Mouse (Mus musculus): ENCODE results near the gene Fau.
"Not testable (repeated sequence)": the region's sequence is repeated elsewhere in the genome, so short reads cannot be mapped to it uniquely, and the experiment has no call there.

The Fau gene

DNA sequence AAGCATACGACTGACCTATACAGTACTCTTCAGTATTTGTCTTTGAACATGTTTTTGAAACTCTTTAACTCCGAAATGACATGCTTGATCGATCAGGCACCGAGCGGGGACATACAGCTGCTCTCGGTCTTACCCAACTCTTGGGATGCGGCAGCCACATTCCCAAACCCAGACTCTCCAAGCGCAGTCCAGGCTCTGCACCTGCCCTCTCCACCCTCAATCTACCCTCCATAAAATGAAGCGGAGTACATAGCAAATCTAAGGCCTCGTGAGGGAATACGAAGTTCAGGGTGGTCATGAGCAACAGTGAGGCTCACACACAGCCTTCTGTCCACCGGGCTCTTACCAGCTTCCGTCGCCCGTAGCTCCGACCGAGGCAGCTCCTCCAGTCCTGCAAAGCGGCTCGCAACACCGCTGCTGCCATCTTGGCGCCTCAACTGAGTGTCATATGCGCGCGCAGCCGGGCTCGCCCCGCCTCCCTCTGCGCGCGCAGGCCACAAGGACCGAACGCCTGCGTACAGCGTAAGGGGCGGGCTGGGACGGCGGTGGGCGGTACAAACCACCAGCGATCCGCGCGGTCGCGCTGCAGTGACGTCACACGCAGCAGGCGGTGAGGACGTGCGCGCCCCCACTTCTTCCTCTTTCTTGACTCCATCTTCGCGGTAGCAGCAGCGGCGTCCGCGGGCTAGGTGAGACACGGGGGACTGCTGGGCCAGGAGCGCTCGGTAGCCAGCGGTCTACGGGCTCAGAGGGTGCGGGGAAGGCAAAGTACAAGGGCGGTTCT, at the start of gene Fau, which contains the start of gene Mrpl49:
Gene Fau, plus strand, starts transcription at position 532 of the 784 bp plus-strand sequence.
Gene Mrpl49, minus strand, starts transcription at position 473 of the 784 bp plus-strand sequence.
- DNase-seq (ENCODE audit: low read depth, low spot score): peak; percentile 97

DNA sequence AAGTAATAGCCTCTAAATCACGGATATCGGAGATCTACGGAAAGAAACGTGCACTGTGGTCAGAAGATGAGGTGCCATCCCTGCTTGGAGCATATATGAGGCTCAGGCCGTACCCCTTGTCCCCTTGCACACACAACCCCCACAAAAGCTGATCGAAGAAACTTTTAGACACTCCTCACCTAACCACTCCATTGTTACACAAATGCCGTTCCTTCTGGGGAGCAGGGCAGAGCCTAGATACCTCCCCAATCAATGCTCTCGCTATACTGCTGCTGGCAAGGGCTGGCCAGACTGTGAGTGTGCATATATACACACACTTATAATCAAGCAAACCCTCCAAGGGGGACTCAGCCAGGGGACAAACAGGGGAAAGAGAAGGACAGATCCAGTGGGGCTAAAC, 48.5 kb upstream of the Fau start:
- no peak for DNase-seq (ENCODE audit: low read depth, low spot score)

DNA sequence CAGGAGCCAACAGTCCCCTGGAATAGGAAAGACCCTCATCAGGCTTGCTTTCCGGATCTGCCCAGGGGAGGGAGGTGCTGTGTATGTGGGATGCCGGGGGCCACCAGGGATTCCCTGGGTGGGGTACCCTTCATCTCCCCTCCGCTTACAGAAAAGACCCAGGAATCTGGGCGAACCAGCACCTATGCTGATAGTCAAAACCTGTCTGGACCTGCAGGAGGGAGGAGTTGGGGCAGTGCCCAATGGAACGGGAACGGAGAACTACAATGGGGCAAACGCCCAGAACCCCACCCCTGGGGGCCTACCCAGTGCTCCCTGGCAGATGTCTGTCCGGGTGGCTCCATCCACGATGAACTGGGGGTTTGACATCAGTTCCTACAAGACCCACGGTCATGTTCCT, 44.0 kb upstream of the Fau start:
- DNase-seq (ENCODE audit: low read depth, low spot score): no peak

DNA sequence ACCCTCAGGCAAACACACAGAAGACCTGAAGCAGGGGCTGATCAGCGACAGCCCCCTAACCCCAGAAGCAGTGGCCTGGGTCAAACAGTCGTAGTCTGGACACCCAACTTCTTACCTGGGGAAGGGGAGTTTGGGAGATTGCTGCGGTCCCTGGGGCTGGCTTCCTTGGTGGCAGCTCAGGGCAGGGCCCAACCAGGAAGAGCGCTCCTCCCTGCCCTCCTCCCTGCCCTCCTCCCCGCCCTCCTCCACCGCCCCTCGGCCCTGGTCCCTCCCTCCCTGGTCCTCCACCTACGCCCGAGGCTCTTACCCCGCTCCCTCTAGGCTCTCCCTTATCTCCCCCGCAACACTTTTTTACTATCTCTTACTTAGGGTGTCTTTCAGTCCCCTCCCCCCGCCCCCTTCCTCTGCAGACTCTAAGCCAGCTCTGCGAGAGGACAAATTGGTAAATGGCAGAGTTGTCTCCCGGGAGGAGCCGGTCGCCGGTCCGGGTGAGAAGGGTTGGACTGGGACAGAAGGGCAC, 42.6 kb upstream of the Fau start:
- no peak for DNase-seq (ENCODE audit: low read depth, low spot score)

DNA sequence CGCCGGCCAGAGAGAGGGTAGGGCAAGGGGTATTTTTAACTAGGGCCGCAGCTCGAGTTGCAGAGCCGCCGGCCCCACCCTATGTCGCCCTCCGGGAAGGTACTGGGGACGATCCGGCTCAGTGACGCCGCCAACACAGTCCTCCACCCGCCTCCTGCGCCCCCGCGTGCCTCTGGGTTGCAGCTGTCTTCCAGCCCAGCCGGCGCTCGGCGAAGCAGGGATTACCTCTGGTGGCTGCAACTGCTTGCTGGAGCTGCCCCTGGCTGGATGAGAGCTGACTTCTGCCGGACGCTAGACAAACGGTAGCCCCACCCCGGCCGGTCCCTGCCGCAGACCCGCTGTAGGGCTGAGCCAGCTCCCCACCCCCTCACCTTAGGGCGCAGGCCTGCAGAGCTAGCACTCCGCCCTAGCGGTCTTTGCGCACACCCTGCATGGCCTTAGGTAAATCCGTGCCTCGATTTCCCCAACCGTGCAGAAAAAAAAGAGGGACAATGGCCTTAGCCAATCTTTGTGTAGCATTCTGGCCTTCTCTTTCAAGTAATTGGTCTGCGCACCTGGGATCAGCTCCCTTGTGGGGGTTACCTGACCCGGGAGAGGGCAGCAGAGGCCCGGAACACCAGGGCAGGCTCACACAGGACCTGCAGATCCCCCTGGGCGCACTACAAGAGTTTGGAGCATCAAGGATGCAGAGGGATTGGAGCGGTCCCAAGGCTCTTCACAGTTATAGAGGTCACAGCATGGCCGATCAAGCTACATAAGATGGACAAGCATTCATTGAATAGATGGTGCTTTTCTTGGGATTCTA, 41.9 kb upstream of the Fau start, which contains the start of gene Capn1:
Gene Capn1, minus strand, starts transcription at position 387 of the 805 bp plus-strand sequence.
- DNase-seq (ENCODE audit: low read depth, low spot score): no peak

DNA sequence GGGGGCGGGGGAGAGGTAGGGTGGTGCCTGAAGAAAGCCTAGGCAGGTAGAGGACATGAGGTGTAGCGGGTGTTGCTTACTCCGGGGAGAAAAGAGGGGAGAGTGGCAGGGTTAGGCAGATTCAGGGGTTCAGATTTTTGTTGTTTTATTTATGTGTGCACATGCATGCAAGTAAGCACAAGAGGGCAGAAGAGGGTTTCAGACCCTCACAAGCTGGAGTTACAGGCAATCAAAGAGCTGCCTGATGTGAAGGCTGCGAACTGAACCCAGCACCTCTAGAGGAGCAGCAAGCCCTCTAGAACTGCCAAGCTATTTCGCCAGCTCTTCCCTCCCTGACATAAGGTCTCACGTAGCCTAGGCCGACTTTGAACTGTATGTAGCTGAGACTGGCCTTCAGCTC, 41.1 kb upstream of the Fau start:
- no peak for DNase-seq (ENCODE audit: low read depth, low spot score)

DNA sequence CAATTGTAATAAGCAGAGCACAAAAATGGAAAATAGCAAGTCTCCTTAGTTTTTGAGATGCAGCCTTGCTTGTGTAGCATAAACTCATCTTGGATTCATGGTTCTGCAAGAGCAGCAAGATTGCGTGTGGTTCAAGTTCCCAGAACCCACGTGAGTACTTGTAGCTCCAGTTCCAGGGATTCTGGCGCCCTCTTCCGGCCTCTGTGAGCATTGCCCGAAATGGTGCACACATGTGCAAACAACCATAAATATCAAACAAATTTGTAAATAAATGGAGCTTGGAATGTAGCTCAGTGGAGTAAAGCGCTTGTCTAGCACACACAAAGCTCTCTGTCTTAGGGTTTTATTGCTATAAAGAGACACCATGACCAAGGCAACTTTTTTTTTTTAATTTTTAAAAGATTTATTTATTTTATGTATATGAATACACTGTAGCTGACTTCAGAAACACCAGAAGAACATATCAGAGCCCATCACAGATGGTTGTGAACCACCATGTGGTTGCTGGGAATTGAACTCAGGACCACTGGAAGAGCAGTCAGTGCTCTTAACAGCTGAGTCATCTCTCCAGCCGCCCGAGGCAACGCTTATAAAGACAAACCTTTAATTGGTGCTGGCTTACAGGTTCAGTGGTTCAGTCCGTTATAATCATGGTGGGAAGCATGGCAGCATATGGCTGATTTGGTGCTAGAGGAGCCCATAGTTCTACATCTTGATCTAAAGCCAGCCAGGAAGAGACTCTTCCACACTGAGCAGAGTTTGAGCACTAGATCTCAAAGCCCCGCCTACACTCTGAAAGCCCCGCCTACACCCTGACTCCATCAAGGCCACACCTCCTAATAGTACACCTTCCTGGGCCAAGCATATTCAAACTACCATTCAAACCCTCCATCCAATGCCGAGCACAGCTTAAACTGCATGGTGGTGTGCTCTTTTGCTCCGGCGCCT, 39.2 kb upstream of the Fau start:
- DNase-seq (ENCODE audit: low read depth, low spot score): peak; percentile 56

DNA sequence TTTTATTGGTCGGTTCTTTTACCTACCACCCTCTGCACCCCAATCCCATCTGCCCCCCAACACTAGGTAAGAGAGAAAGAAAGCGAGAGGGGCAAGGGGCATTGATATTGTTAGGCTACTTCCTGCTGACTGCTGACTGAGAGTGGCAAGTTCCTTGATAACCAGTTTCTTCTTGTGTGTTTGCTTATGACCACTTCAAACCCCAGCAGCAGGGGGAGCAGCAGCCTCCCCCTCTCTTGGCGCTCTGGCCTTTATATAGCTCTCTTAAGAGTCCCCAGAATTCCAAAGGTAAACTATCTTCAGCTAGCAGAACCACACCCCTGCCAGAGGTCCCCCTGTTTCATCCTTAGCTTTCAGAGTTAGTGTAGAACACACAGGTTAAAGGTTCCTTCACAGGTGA, 37.4 kb upstream of the Fau start:
- no peak for DNase-seq (ENCODE audit: low read depth, low spot score)

DNA sequence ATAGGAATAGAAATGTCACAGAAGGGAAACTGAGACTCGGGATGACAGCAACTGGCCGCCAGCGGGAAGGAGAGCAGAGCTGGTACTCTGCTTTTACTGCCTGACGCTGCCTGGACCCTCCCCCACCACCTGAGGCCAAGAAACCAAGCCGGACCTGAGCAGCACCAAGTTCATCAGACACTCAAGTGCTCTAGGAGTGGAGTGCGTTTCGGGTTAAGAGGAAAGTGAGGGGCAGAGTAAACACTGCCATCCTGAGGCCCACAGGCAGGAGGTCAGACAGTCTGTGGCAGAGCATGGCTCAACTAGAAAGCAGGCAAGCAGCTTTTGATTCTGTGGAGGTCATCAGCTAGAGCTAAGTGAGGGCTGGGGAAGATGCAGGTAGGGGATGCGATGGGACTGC, 34.6 kb upstream of the Fau start:
- DNase-seq (ENCODE audit: low read depth, low spot score): no peak

DNA sequence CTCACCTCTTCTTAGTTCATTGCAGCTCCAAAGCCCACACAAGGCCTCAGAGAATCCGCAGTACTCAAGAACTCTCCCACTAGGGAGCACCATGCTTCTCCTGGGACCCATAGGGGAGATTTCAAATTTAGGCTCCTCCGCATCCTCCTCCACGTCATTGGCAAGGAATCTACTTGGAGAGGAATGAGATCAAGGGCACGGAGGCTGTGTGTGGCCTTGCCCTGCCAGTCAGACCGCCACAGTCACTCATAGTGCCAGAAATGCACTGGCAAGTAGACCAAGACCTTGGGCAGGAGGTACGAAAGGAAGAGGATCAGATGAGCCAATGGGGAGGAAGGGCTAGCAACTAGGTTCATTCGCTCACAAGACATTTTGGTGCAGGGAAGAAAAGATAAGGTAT, 33.7 kb upstream of the Fau start:
- DNase-seq (ENCODE audit: low read depth, low spot score): no peak

DNA sequence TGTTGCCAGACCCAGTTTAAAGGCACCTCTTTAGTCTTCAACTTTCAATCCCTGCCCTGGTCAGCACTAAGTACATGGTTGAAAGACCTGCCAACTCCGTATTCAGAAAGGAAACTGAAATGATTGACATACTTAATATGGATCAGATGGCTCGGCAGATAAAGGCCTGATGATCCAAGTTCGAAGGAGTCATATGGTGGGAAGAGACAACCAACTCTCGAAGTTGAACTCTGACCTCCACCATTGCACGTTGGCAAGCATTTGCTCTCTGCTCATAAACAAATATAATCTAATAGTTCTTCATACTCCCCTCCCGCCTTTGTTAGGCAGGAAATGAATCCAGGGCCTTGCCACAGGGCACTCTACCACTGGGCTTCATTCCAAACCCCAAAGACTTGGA, 28.7 kb upstream of the Fau start:
- no peak for DNase-seq (ENCODE audit: low read depth, low spot score)

DNA sequence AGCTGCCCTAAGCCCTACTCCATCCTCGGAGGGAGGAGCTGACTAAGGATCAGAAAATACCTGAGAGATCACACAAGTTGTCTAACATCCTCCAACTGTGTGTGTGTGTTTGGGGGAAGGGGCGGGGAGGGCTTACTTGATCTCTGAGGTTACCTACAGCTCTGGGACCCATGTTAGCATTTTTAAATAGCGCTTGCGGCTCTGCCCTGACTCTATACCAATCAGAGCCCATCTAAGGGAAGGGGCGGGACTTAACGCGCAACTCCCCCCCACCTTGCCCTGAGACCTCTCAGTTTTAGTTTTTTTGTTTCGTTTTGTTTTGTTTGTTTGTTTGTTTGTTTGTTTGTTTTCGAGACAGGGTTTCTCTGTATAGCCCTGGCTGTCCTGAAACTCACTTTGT, 28.2 kb upstream of the Fau start:
- no peak for DNase-seq (ENCODE audit: low read depth, low spot score)

DNA sequence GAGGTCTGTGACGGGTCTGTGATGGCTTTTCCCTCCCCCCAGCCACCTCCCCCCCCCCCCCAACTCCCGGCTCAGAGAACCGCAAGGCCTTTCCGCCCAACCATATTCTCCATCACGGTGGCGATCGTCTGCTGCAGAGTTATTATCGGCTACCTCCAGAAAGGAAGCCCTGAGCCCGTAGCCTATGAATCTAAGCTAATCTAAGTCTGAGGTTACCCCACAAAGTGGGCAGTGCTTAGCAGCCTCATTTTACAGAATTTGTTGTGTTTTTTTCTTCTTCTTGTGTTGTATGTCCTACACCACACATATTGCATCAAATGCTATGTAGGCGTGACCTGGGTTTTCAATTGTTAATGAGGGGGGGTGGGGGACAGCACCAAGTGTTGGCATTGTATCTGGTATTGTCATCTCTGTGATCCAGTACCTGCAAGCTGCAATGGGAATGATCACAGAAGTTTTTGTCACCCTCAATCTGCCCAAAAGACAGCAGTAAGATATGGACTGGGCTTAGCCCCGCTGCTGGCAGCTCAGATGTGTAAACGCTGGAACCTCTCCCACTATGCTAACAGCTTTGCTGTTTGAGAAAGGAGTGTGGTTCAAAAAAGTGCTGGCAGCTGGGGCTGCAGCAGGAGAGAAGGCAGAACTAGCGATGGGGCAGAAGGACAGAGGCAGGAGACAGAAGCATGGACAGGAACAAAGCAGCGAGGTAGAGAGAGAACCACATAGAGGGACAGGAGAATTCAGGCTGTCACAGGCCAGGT, 26.9 kb upstream of the Fau start:
- no peak for DNase-seq (ENCODE audit: low read depth, low spot score)

DNA sequence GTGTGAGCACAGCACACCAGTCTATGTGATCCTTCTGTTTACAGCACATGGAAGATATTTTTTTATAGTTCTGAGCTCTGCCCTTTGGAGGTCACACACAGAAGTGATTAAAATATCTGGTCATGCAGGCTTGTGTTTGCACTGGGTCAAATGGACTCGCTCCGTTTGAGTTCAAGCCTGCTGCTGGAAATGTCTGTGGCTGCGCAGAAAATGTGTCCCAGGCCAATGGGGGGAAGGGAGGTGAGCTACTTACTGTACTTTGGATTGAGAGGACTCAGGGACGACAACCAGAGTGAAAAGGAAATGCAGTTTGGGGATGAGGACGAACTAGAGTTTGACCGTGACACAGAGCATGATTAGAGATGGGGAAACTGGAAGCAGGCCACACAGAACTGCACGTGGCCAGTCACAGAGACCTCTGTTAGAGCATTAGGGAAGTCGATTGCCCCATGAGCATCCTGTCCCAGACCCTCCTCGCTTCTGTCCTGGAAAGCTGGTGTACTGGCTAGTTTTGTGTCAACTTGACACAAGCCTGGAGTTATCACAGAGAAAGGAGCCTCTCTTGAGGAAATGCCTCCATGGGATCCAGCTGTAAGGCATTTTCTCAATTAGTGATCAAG, 21.6 kb upstream of the Fau start:
- DNase-seq (ENCODE audit: low read depth, low spot score): no peak

DNA sequence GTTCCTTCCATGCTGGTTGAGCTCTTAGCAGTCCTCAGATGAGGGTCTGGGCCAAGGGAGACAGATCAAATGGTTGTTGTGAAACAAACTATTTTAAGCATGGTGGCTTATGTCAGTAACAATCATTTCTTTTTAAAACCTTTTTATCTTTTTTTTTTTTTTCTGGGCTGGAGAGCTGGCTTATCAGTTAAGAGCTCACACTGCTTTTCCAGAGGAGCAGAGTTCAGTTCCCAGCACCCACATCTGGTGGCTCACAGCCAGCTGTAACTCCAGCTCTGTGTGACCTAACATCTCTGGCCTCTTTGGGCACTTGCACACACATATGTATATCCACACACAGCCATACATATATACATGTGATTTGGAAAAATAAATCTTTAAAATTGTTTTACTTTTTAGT, 19.9 kb upstream of the Fau start:
- no peak for DNase-seq (ENCODE audit: low read depth, low spot score)

DNA sequence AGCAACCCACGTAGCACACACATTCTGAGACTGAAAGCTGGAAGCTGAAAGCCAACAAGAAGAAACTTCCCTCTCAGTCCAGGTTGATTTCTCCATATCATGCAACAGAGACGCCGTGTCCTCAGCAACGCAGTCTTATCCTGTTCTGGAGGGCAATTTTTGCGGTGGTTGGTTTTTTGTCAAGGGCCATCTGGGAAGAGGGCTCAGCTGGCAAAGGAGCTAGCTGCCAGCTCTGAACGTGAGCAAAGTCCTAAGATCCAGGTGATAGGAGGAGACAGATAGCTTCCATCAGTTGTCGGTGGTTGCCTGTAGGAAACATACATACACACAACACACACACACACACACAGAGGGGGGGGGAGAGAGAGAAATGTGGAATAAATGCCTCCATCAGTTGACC, 19.3 kb upstream of the Fau start:
- DNase-seq (ENCODE audit: low read depth, low spot score): no peak

DNA sequence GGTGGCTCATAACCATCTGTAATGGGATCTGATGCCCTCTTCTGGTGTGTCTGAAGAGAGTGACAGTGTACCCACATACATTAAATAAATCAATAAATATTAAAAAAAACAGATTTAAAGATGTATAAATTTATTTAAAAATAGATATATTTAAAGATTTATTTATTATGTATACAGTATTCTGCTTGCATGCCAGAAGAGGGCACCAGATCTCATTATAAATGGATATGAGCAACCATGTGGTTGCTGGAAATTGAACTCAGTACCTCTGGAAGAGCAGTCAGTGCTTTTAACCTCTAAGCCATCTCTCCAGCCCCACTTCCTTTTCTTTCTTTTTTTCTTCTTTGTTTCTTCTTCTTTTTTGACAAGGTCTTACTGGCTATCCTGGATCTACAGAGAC, 17.6 kb upstream of the Fau start:
- DNase-seq (ENCODE audit: low read depth, low spot score): no peak

DNA sequence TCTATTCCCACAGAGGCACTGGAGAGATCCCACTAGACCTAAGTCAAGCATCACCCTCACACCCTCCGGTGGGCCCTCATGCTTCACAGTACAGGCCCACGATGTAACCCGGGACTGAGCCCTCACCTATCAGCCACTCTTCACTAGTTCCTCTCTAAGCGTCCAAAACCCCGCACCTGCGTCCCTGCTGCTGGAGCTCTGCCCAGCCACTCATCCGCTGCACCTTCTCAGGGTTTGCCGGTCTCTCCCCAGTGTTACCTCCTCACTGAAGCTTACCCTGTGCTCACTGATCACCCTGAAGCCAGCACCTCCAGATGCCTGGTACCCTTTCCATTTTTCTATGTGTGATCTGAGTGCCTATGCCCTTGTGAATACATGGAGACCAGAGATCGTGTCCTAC, 15.4 kb upstream of the Fau start:
- no peak for DNase-seq (ENCODE audit: low read depth, low spot score)

DNA sequence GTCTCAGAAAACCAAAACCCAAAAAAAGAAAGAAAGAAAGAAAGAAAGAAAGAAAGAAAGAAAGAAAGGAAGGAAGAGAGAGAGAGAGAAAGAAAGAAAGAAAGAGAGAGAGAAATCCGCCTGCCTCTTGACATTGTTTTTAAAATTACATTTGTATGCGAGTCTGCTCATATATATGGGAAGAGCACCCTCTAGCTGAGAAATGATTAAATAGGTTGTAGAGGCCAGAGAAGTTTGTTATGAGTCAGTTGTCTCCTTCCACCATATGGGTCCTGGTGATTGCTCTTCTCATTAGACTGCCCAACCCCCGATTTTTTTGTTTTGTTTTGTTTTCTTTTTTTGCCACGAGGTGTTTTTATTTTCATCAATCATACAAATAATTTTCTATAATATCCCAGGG, 13.5 kb upstream of the Fau start:
- DNase-seq (ENCODE audit: low read depth, low spot score): not testable (repeated sequence)

Measured in retina, adult 2 months (tissue).